ENCODE assay signal across 8 mouse cellular contexts in genomic region chr5:134582221-134582907, GRCm38 (mm10). TPM values are rescaled to one million over a fixed set of nuclear protein-coding genes. Genes with fewer than 3 reads are reported as not detected.
DNase-seq lines count a peak whose midpoint lies in the region; ATAC-seq and TF ChIP-seq lines count a peak whose summit lies in the region.

No protein-coding gene starts in this region.

- peak overlapping the region; percentile 80 to 87 for H3K4me3 ChIP-seq in MEL (ENCODE audit: control insufficient read depth in 1 of 2, insufficient read depth in 1 of 2, low read depth in 2 of 2, low read length in 2 of 2)
- peak overlapping the region; percentile 88 for H3K4me3 ChIP-seq in cerebellum, adult 2 months (replicated peaks; ENCODE audit: insufficient read depth, low read depth, low read length)
- H3K4me3 ChIP-seq in hindbrain, embryonic 10.5 days, result peak overlapping the region; percentile 81
- H3K4me3 ChIP-seq in lung, postnatal 0 days (ENCODE audit: low read depth, low read length), result peak overlapping the region; percentile 83

- no peaks in the 10 kb centered on the region for H3K9me3 ChIP-seq in MEL (replicated peaks; ENCODE audit: insufficient read depth, low read length)
- no peaks in the 10 kb centered on the region for H3K9me3 ChIP-seq in hindbrain, embryonic 10.5 days
- H3K9me3 ChIP-seq in lung, postnatal 0 days (ENCODE audit: low read length), result no peaks in the 10 kb centered on the region

- peak overlapping the region; percentile 98 for H3K27ac ChIP-seq in MEL (ENCODE audit: control insufficient read depth, low read depth, low read length)
- no peak overlapping the region for H3K27ac ChIP-seq in cerebellum, adult 2 months (ENCODE audit: insufficient read depth, low read length)
- H3K27ac ChIP-seq in hindbrain, embryonic 10.5 days, result peak overlapping the region; percentile 89
- H3K27ac ChIP-seq in lung, postnatal 0 days (ENCODE audit: low read length), result no peak overlapping the region

- no peaks in the 10 kb centered on the region for H3K27me3 ChIP-seq in MEL (ENCODE audit: control insufficient read depth in 1 of 2, insufficient read depth in 2 of 2, low read length in 2 of 2)
- H3K27me3 ChIP-seq in cerebellum, adult 2 months (ENCODE audit: control insufficient read depth, insufficient read depth, low read length), result no peaks in the 10 kb centered on the region
- H3K27me3 ChIP-seq in hindbrain, embryonic 10.5 days (ENCODE audit: insufficient read depth, poor library complexity, severe bottlenecking), result no peaks in the 10 kb centered on the region
- H3K27me3 ChIP-seq in lung, postnatal 0 days (replicated peaks; ENCODE audit: insufficient read depth, low read length), result no peaks in the 10 kb centered on the region

- WGBS in cerebellum, adult 2 months, result 7% methylated on average over 30 of the region's 30 CpGs
- WGBS in hindbrain, embryonic 10.5 days, result 7% methylated on average over 30 of the region's 30 CpGs
- 8% methylated on average over 28 of the region's 30 CpGs for WGBS in lung, postnatal 0 days

- DNase-seq in MEL (ENCODE audit: low read depth, low spot score), result peak; percentile 98
- DNase-seq in cerebellum, adult 2 months, result peak; percentile 96 to 98
- DNase-seq in forelimb bud, embryonic 11.5 days (ENCODE audit: low read depth, low spot score), result peak; percentile 98
- peak; percentile 96 for DNase-seq in hindbrain, embryonic 10.5 days (ENCODE audit: low spot score)
- peak; percentile 96 for DNase-seq in layer of hippocampus, adult 9-11 months
- peak; percentile 99 for DNase-seq in lung, postnatal 0 days (ENCODE audit: low spot score)
- peak; percentile 96 for DNase-seq in ovary, postnatal 14 days (ENCODE audit: low spot score)
- DNase-seq in thymus, postnatal 14 days, result peak; percentile 98

- TF ChIP-seq RAD21 in MEL (IDR thresholded peaks at IDR 0.05; ENCODE audit: low read depth, low read length), result peak; percentile 19

- ATAC-seq in lung, postnatal 0 days, result peak; percentile 98

- peak overlapping the region; percentile 82 for H3K4me2 ChIP-seq in lung, postnatal 0 days (replicated peaks; ENCODE audit: low read depth, low read length)

- peak; percentile 85 to 92 for TF ChIP-seq POLR2A in MEL (IDR thresholded peaks at IDR 0.05; ENCODE audit: control insufficient read depth in 1 of 2, insufficient read depth in 1 of 2, low read depth in 1 of 2, low read length in 2 of 2, poor library complexity in 1 of 2)
- TF ChIP-seq POLR2A in cerebellum, adult 2 months (IDR thresholded peaks at IDR 0.05; ENCODE audit: borderline replicate concordance, insufficient read depth, low read length), result peak; percentile 83; the same call in 1 of the 2 replicates

- TF ChIP-seq CTCF in MEL (IDR thresholded peaks at IDR 0.05 in 2 of 3, conservative IDR thresholded peaks at IDR 0.05 in 1 of 3; ENCODE audit: control insufficient read depth in 1 of 3, insufficient read depth in 1 of 3, low read depth in 2 of 3, low read length in 3 of 3, poor library complexity in 1 of 3, severe bottlenecking in 1 of 3), result peak in 2 of 3 experiments; percentile 74 to 92
- TF ChIP-seq CTCF in cerebellum, adult 2 months (IDR thresholded peaks at IDR 0.05; ENCODE audit: borderline replicate concordance, insufficient read depth, low read depth, low read length), result peak; percentile 66; the same call in 1 of the 2 replicates
- peak; percentile 82 for TF ChIP-seq CTCF in lung, postnatal 0 days (IDR thresholded peaks at IDR 0.05)

- peaks cover 0 to 22% of the 10 kb centered on the region in 2 experiments; a peak in 2 of 4 replicates for H3K36me3 ChIP-seq in MEL (ENCODE audit: control insufficient read depth in 1 of 2, insufficient read depth in 2 of 2, low read length in 2 of 2)
- H3K36me3 ChIP-seq in hindbrain, embryonic 10.5 days, result peaks cover 14% of the 10 kb centered on the region
- H3K36me3 ChIP-seq in lung, postnatal 0 days (ENCODE audit: insufficient read depth, low read length), result no peaks in the 10 kb centered on the region

- H3K9ac ChIP-seq in MEL (ENCODE audit: control insufficient read depth, low read depth, low read length, poor library complexity, severe bottlenecking), result peak overlapping the region; percentile 90
- H3K9ac ChIP-seq in lung, postnatal 0 days (replicated peaks; ENCODE audit: low read depth), result peak overlapping the region; percentile 59

- peaks cover 24% of the 10 kb centered on the region for H3K79me2 ChIP-seq in MEL (ENCODE audit: control insufficient read depth, insufficient read depth, low read length, poor library complexity)

- peaks cover 2 to 24% of the 10 kb centered on the region in 2 experiments for H3K4me1 ChIP-seq in MEL (ENCODE audit: control insufficient read depth in 1 of 2, insufficient read depth in 2 of 2, low read length in 2 of 2)
- peaks cover 3% of the 10 kb centered on the region; the same call in 1 of the 2 replicates for H3K4me1 ChIP-seq in cerebellum, adult 2 months (ENCODE audit: control insufficient read depth, insufficient read depth, low read length)
- peaks cover 13% of the 10 kb centered on the region for H3K4me1 ChIP-seq in hindbrain, embryonic 10.5 days (replicated peaks)
- H3K4me1 ChIP-seq in lung, postnatal 0 days (ENCODE audit: insufficient read depth, low read depth, low read length), result no peaks in the 10 kb centered on the region

- 0 out of 4 replicates have a peak, but pooled peaks of 1 of the 2 experiments have one; percentile 18 for TF ChIP-seq EP300 in MEL (IDR thresholded peaks at IDR 0.05; ENCODE audit: low read depth in 1 of 2, low read length in 2 of 2)
- no peak for TF ChIP-seq EP300 in lung, postnatal 0 days (IDR thresholded peaks at IDR 0.05)

TF ChIP-seq in MEL, 35 proteins besides CTCF, POLR2A, EP300 and RAD21 (continues in another document):
- TF ChIP-seq KAT2A (conservative IDR thresholded peaks at IDR 0.05; ENCODE audit: low read depth, low read length) (0 out of 2 replicates have a peak, but pooled peaks have one; percentile 31), UBTF (IDR thresholded peaks at IDR 0.05; ENCODE audit: borderline replicate concordance, insufficient read depth, low read depth, low read length) (no peak), GATA1 (IDR thresholded peaks at IDR 0.05; ENCODE audit: low read depth, low read length) (no peak), GABPA (IDR thresholded peaks at IDR 0.05; ENCODE audit: low read depth, low read length) (no peak), E2F4 (IDR thresholded peaks at IDR 0.05; ENCODE audit: borderline replicate concordance, low read depth, low read length) (peak; percentile 96), MAZ (IDR thresholded peaks at IDR 0.05; ENCODE audit: low read depth, low read length) (peak; percentile 72; the same call in 1 of the 2 replicates), USF1 (IDR thresholded peaks at IDR 0.05; ENCODE audit: low read depth, low read length) (no peak), MXI1 (IDR thresholded peaks at IDR 0.05; ENCODE audit: low read depth, low read length) (peak; percentile 56), BHLHE40 (IDR thresholded peaks at IDR 0.05; ENCODE audit: borderline replicate concordance, low read depth, low read length) (no peak), MYC (IDR thresholded peaks at IDR 0.05; ENCODE audit: low read depth, low read length) (no peak), MAFK (IDR thresholded peaks at IDR 0.05; ENCODE audit: borderline replicate concordance, low read depth, low read length) (no peak), NELFE (IDR thresholded peaks at IDR 0.05; ENCODE audit: low read depth, low read length) (peak; percentile 89), TCF12 (IDR thresholded peaks at IDR 0.05; ENCODE audit: low read depth, low read length) (peak; percentile 58), HCFC1 (IDR thresholded peaks at IDR 0.05; ENCODE audit: low read depth, low read length) (peak; percentile 86)

RNA-seq across cellular contexts. Expression of gene Rfc2, which starts 1.2 kb away (rescaled TPM):
- 268 and 304 TPM in 2 replicates for total RNA-seq in MEL (2012; rRNA removed)
- polyA plus RNA-seq in MEL (2012; ENCODE audit: insufficient read depth in 1 of 2, insufficient read length in 2 of 2, low read depth in 1 of 2, low replicate concordance in 2 of 2, missing spikeins in 1 of 2), result 100 to 1,000 TPM in 1 of 2 experiments, not detected in 1; 424 TPM
- polyA plus RNA-seq in cerebellum, adult 2 months (2012; rRNA removed), result 113 and 116 TPM in 2 replicates
- polyA plus RNA-seq in hindbrain, embryonic 10.5 days (2016; fragmentation: Nextera tagmentation; extraction: Ambion mirVana), result 366 and 403 TPM in 2 replicates
- 84.4 and 95.9 TPM in 2 replicates for polyA plus RNA-seq in lung, postnatal 0 days (2015; fragmentation: Nextera tagmentation; extraction: Ambion mirVana)

RNA-seq across cellular contexts. Expression of gene Syna, which starts 22.4 kb away (rescaled TPM):
- 0.07 TPM in 1 of 2 replicates, not detected in the other for total RNA-seq in MEL (2012; rRNA removed)
- under 1 TPM in 1 of 2 experiments, not detected in 1; 0.21 TPM for polyA plus RNA-seq in MEL (2012; ENCODE audit: insufficient read depth in 1 of 2, insufficient read length in 2 of 2, low read depth in 1 of 2, low replicate concordance in 2 of 2, missing spikeins in 1 of 2)
- 0.05 TPM in 1 of 2 replicates, not detected in the other for polyA plus RNA-seq in cerebellum, adult 2 months (2012; rRNA removed)
- 0.09 and 0.12 TPM in 2 replicates for polyA plus RNA-seq in hindbrain, embryonic 10.5 days (2016; fragmentation: Nextera tagmentation; extraction: Ambion mirVana)
- 0.24 and 0.67 TPM in 2 replicates for polyA plus RNA-seq in lung, postnatal 0 days (2015; fragmentation: Nextera tagmentation; extraction: Ambion mirVana)

RNA-seq across cellular contexts. Expression of gene Clip2, which starts 30.1 kb away (rescaled TPM):
- 3.5 and 4.4 TPM in 2 replicates for total RNA-seq in MEL (2012; rRNA removed)
- 1 to 10 TPM in 1 of 2 experiments, not detected in 1; 7.4 TPM for polyA plus RNA-seq in MEL (2012; ENCODE audit: insufficient read depth in 1 of 2, insufficient read length in 2 of 2, low read depth in 1 of 2, low replicate concordance in 2 of 2, missing spikeins in 1 of 2)
- 54.2 and 59.1 TPM in 2 replicates for polyA plus RNA-seq in cerebellum, adult 2 months (2012; rRNA removed)
- polyA plus RNA-seq in hindbrain, embryonic 10.5 days (2016; fragmentation: Nextera tagmentation; extraction: Ambion mirVana), result 6.0 and 8.1 TPM in 2 replicates
- polyA plus RNA-seq in lung, postnatal 0 days (2015; fragmentation: Nextera tagmentation; extraction: Ambion mirVana), result 3.0 and 4.1 TPM in 2 replicates

RNA-seq across cellular contexts. Expression of gene Lat2, which starts 32.5 kb away (rescaled TPM):
- total RNA-seq in MEL (2012; rRNA removed), result 0.46 and 0.92 TPM in 2 replicates
- under 1 TPM in 1 of 2 experiments, not detected in 1; 0.79 TPM for polyA plus RNA-seq in MEL (2012; ENCODE audit: insufficient read depth in 1 of 2, insufficient read length in 2 of 2, low read depth in 1 of 2, low replicate concordance in 2 of 2, missing spikeins in 1 of 2)
- 2.1 and 3.0 TPM in 2 replicates for polyA plus RNA-seq in cerebellum, adult 2 months (2012; rRNA removed)
- polyA plus RNA-seq in hindbrain, embryonic 10.5 days (2016; fragmentation: Nextera tagmentation; extraction: Ambion mirVana), result 4.3 and 4.7 TPM in 2 replicates
- polyA plus RNA-seq in lung, postnatal 0 days (2015; fragmentation: Nextera tagmentation; extraction: Ambion mirVana), result 3.0 and 3.2 TPM in 2 replicates

RNA-seq across cellular contexts. Expression of gene Eif4h, which starts 56.9 kb away (rescaled TPM):
- total RNA-seq in MEL (2012; rRNA removed), result 451 and 471 TPM in 2 replicates
- 100 to 1,000 TPM; 167 to 515 TPM for polyA plus RNA-seq in MEL (2012; ENCODE audit: insufficient read depth in 1 of 2, insufficient read length in 2 of 2, low read depth in 1 of 2, low replicate concordance in 2 of 2, missing spikeins in 1 of 2)
- 371 and 379 TPM in 2 replicates for polyA plus RNA-seq in cerebellum, adult 2 months (2012; rRNA removed)
- 502 and 539 TPM in 2 replicates for polyA plus RNA-seq in hindbrain, embryonic 10.5 days (2016; fragmentation: Nextera tagmentation; extraction: Ambion mirVana)
- polyA plus RNA-seq in lung, postnatal 0 days (2015; fragmentation: Nextera tagmentation; extraction: Ambion mirVana), result 403 and 485 TPM in 2 replicates

Comparison
In these comparisons a context has a peak if more than half of its experiments do, and no peak if none do; other contexts are left out.
1. H3K27ac ChIP-seq: peak in MEL (single experiment) and hindbrain, embryonic 10.5 days (single experiment); none in cerebellum, adult 2 months (single experiment) and lung, postnatal 0 days (single experiment).
2. Peak in every context shown above with its lines, with median percentiles within 50 percentile points of each other: DNase-seq, H3K4me3 ChIP-seq and CTCF ChIP-seq.